Mouse (Mus musculus) hematopoietic stem cell, adult 5-6 weeks (primary cell): ENCODE results near the gene Madd. TPM values are rescaled to one million over a fixed set of nuclear protein-coding genes. Genes with fewer than 3 reads are reported as not detected.
"Not testable (repeated sequence)": the region's sequence is repeated elsewhere in the genome, so short reads cannot be mapped to it uniquely, and the experiment has no call there.

Experiments used
- ATAC-seq, 2 experiments: fragments of 125-278 bp in 1 of 2; replicated peaks in 1 of 2; 2 replicates each; pipeline ENCODE4 v1.8.0; 2016 to 2017; ENCODE audit warnings: inconsistent platforms in 2 of 2, mild to moderate bottlenecking in 2 of 2, moderate number of reproducible peaks in 2 of 2, low read depth in 1 of 2, moderate TSS enrichment in 1 of 2; ENCODE audit not compliant: low FRiP score in 2 of 2, poor library complexity in 2 of 2, severe bottlenecking in 2 of 2, insufficient read depth in 1 of 2, low TSS enrichment in 1 of 2
- total RNA-seq: library from RNA; stranded (forward); fragments of 172-1452, 232-1000 nt; gene quantifications from 2 replicates; pipeline ENCODE4 v1.2.3, GENCODE M21; 2017

Madd gene
- total RNA-seq, 1 experiment from 2014 or later: 41.4 TPM

GRCm38 (mm10) chr2:91114781-91115577, 68.7 kb downstream of the Madd start:
- ATAC-seq: 0 out of 4 replicates have a peak, but pooled peaks of 1 of the 2 experiments have one; percentile 39

GRCm38 (mm10) chr2:91113852-91114251, 69.8 kb downstream of the Madd start:
- ATAC-seq: no peak

- peak; percentile 35 to 50; a peak in 1 of 4 replicates for ATAC-seq
These were observed 70.3 kb downstream of the Madd start for GRCm38 (mm10) chr2:91113334-91113733.

GRCm38 (mm10) chr2:91112491-91112890, 71.1 kb downstream of the Madd start:
- no peak for ATAC-seq

GRCm38 (mm10) chr2:91111832-91112231, 71.8 kb downstream of the Madd start:
- ATAC-seq: not testable (repeated sequence)

GRCm38 (mm10) chr2:91110429-91110828, 73.2 kb downstream of the Madd start:
- ATAC-seq: no peak

GRCm38 (mm10) chr2:91109807-91110385, 73.7 kb downstream of the Madd start:
- ATAC-seq: no peak

- ATAC-seq: no peak
These were observed 74.4 kb downstream of the Madd start for GRCm38 (mm10) chr2:91109241-91109640.

- no peak for ATAC-seq
These were observed 75.5 kb downstream of the Madd start for GRCm38 (mm10) chr2:91108156-91108555.

- ATAC-seq: peak; percentile 58 to 59
These were observed 82.4 kb downstream of the Madd start for GRCm38 (mm10) chr2:91101124-91101740.

GRCm38 (mm10) chr2:91098156-91098555, 85.5 kb downstream of the Madd start:
- ATAC-seq: no peak

- ATAC-seq: peak; percentile 10 to 23
These were observed 86.6 kb downstream of the Madd start for GRCm38 (mm10) chr2:91097015-91097414.

GRCm38 (mm10) chr2:91096524-91096923, 87.1 kb downstream of the Madd start:
- ATAC-seq: peak; percentile 81 to 86

GRCm38 (mm10) chr2:91090827-91091226, 92.8 kb downstream of the Madd start:
- no peak for ATAC-seq

GRCm38 (mm10) chr2:91090208-91090607, 93.4 kb downstream of the Madd start:
- no peak for ATAC-seq

- peak in 1 of 2 experiments; percentile 31; a peak in 1 of 4 replicates for ATAC-seq
These were observed 94.7 kb downstream of the Madd start for GRCm38 (mm10) chr2:91088987-91089386.

- peak in 1 of 2 experiments; percentile 16; a peak in 1 of 4 replicates for ATAC-seq
These were observed 96.2 kb downstream of the Madd start for GRCm38 (mm10) chr2:91087453-91087852.
